Mouse (Mus musculus) inflammation-experienced regulatory T-cells, adult 6 months (primary cell): Measurements from ENCODE around the gene Arpc4. TPM values are rescaled to one million over a fixed set of nuclear protein-coding genes. Genes with fewer than 3 reads are reported as not detected.
"Not testable (repeated sequence)": the region's sequence is repeated elsewhere in the genome, so short reads cannot be mapped to it uniquely, and the experiment has no call there.

ENCODE experiments used
- ATAC-seq: one replicate; pipeline ENCODE4 v1.8.0; 2017
- polyA plus RNA-seq, 3 experiments: library from polyadenylated mRNA; unstranded; fragments of 100-300 nt; shearing (Covaris generic); gene quantifications; one replicate each; pipeline ENCODE4 v1.2.1; 2017

Arpc4 gene
- polyA plus RNA-seq, result 100 to 1,000 TPM; 516 to 980 (median 581) TPM

DNA sequence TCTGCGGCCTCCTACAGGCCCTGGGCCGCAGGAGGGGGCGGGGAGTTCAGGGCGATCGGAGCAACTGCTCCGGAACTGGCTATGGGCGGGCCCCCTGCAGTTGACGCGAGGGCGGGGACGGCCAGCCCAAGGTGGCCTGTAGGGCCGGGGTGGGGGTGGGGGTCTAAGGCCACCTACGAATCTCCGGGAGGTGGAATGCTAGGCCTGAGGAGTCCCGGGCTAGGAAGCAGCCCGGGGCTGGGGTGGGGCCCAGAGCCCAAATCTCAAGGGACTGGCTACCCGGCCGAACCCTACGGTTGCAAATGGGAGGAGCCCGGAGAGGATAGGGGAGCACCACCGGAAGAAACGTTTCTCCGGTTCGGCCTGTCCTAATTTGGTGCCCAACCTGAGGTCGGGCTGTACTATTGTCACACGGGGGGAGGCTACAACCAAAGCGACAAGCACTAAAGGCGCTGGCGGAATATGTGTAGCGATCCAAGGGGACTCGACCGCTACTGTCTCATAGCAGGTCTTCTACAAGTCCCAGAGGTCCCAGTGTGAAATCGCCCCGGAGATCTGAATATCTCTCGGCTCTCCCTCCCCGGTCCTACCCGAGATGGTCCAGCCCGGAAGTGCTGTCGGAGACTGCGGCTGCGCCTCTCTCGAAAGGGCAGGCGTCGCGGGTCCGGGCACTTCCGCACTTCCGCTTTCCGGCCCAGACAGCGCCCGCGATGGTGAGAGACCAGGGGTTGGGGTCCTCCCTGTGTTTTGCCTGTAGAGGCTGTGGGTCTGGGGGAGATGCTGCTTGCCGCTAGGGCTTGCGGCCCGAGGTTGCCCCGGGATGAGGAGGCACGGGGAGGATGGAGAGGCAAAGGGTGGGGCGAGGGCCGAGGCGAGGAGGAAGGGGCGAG lies at the start of gene Arpc4, which contains the start of gene Tada3:
Arpc4 (plus strand) TSS at position 620 of the 890 bp plus-strand sequence.
Tada3 (minus strand) TSS at position 388 of the 890 bp plus-strand sequence.
- ATAC-seq, result peak; percentile 85

DNA sequence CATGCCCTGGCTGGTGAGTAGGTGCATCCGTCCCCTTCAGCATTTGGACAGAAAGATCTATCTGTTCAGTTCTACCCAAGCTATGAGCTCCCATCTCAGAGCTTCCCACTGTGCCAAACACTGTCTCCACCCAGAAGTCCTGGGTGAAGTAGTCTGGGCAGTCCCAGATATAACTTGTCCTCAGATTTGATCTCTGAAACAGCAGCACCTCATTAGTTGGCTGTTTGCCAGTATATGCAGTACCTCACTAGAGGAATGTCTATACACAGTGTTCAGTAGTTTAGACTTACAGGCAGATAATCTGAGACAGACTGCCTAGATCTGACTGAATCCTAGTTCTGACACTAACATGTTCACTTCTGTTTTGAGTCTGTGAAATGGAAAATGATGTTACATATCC lies 48.5 kb upstream of the Arpc4 start:
- no peak for ATAC-seq

DNA sequence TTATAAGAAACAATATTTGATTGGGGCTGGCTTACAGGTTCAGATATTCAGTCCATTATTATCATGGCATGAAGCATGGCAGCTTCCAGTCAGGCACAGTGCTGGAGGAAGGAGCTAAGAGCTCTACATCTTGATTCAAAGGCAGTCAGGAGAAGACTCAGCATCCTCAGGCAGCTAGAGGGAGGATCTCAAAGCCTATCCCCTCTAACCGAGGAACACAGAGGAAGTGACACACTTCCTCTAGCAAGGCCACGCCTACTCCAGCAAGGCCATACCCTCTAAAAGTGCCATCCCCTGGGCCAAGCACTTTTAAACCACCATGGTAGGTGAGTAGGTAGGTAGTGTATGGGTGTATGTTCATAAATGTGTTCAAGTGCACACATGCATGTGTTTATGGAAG lies 47.4 kb upstream of the Arpc4 start:
- peak; percentile 11 for ATAC-seq

DNA sequence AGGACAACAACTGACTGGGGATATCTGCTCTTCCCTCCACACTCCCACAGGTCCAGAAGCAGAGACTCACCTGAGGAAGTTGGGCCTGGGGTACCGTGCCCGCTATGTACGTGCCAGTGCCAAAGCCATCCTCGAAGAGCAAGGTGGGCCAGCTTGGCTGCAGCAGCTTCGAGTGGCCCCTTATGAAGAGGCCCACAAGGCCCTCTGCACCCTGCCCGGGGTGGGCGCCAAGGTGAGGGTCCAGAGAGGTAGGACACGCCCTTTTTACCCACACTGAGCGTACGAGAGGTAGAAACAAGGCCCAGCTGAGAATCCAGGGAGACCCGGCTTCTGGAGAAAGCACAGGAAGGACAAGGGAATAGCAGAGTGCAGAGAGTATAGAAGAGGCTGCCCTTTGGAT lies 46.2 kb upstream of the Arpc4 start:
- ATAC-seq, result no peak

DNA sequence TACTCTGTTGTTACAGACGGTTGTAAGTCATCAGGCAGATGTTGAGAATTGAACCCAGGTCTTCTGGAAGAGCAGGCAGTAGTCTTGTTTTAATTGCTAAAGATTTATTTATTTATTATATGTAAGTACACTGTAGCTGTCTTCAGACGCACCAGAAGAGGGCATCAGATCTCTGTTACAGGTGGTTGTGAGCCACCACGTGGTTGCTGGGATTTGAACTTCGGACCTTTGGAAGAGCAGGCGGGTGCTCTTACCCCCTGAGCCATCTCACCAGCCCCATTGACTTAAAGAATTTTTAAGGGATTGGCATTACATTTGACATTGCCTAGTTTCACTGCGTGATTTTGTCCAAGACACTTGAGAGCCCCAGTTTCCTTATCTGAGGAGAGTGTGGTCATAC lies 45.2 kb upstream of the Arpc4 start:
- not testable (repeated sequence) for ATAC-seq

DNA sequence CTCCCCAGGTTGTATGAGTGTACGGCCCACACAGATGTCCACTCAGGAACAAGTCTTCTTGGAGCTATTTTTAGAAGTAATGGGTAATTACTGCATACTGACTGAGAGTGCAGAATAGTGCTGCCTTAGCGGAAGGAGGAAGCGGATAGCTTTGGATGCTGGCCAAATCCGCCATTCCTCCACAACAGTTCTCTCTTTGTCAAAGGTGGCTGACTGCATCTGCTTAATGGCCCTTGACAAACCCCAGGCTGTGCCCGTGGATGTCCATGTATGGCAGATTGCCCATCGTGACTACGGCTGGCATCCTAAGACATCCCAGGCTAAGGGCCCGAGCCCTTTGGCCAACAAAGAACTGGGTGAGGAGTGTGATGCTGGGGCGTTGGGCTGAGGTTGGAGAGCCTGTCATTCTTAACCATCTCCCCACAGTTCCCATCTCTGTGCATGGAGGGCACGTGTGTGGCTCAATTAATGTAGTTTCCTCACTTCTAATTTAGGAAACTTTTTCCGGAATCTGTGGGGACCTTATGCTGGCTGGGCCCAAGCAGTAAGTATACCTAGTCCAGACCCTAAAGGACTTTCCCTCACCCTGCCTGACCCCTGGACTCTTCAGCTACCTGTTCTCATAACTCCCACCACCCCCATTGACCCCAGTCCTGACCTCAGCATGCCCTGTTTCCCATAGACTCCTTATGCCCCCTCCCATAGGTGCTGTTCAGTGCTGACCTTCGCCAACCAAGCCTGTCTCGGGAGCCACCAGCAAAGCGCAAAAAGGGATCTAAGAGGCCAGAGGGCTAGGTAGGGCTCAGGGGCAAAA lies 44.6 kb upstream of the Arpc4 start:
- no peak for ATAC-seq

DNA sequence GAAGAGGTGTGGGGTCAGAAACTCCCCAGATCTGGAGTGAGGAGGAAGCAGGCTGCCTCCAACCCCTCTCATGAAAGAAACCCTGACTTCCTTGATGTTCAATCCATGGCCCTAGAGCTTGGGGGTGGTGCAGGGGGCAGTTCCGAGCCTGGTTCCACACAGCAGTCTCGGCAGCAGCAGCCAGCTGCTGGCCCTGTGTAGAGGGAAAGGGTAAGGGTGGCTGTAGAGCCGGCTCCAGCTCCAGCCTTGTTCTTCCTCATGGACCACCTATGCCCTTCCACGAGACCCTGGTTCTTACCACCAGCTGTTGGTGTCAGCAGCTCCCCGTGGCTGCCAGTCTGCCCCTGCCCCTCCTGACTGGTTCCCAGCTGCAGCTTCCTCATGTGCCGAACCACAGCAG lies 43.7 kb upstream of the Arpc4 start:
- ATAC-seq, result no peak

DNA sequence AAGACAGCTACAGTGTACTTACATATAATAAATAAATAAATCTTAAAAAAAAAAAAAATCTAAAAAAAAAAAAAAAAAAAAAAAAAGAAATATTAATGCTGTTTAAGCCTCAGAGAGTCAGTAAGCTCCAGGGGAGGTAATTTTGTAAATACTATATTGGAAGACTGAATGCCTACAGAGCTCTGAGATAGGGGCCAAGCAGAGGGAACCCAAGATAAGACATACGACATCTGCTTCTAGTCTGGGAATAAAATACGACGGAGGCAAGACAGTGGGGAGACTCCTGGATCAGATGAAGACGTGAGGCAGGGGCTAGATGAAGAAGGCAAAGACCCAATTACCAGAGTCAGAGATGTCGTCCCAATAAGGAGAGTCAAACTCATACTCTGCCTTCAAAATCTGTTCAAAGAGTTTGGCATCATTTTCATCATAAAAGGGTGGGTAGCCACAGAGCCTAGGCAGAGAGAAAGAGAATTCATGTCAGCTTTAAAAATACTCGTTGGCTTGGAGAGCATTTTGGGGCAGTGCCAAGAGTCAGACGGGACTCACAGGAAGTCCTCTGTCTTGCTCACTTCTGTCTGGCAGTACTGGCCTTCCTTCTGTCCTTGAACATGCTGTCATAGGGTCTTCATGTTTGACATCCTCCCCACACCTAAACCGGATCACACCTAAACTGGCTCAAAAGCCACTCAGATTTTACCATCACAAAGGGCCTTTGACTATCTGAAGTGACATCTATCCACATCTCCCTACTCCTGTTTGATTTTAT lies 40.9 kb upstream of the Arpc4 start:
- no peak for ATAC-seq

DNA sequence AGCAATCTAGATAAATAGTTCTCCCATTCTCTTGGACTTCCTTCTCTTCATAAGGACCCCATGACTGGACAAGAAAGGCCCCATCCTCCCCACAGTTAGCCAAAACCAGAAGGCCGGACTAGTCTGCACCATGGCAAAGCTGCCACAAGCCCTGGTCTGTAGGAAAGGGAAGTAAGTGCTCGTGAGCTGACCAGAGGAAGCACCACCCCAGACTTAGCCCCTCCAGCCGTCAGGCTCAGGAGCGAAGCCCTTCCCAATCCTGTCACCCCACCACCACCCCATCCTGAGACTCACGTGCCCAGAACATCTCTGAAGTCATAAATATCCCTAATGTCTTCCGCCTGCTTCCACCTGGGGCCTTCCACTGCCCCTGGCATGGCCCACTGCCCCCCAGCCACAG lies 36.3 kb upstream of the Arpc4 start:
- ATAC-seq, result no peak

DNA sequence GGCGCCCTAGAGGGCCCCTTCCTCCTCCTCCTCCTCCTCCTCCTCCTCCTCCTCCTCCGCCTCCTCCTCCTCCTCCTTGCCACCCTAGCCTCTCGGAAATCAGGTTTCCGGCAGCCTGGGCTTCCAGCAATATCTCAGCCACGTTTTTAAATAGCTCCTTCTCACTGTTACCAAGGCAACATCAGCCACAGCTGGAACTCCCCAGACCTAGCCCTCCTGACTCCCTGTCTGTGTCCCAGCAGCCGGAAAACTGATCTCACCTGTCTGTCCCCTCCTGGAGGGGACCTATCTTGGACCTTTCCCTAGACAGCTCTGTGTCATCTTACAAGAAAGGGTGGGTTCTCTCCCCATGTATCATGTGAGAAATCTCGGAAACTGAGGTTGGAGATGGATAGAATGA lies 35.6 kb upstream of the Arpc4 start:
- ATAC-seq, result no peak

DNA sequence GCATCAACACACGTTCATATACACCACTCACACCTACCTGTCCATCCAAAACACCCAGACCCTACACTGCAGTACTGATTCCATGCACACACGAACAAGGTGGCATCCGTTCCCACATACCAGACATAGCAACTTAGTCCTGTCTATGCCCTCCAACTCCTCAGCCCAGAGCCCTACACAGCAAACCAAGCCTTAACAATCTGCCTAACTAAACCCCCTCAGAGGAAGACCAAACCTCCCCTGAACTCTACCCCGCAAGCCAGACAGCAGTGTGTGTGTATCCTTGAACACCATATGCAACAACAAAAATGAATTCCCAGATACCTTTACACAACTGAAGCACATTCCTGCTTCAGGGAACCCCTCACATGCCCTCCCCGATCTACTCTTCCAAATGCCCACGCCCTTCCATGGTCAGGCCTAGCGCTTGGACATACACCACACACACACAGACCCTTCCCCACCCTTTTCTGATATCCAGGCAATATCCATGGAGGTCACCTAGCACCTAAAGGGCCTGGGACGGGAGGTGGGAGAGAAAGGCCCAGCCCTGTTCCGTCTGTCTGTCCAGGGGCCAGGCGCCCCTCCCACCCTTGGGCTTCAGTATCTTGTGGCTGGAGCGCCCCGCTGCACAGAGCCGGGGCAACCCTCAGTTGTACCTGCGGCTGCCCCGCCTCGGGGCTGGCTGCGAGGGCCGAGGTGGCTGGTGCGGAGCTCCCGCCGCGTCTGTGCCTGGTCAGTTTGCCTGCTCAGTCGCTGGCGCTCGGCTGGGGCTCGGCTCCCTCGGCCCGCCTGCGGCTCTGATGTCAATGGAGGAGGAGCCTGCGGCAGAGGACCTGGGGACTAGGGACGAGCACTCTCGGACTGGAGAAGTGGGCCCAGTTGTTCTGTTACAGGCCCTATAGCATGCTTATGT lies 34.5 kb upstream of the Arpc4 start, which contains the start of gene Camk1:
Camk1 (minus strand) TSS at position 808 of the 916 bp plus-strand sequence.
- ATAC-seq, result peak; percentile 50

DNA sequence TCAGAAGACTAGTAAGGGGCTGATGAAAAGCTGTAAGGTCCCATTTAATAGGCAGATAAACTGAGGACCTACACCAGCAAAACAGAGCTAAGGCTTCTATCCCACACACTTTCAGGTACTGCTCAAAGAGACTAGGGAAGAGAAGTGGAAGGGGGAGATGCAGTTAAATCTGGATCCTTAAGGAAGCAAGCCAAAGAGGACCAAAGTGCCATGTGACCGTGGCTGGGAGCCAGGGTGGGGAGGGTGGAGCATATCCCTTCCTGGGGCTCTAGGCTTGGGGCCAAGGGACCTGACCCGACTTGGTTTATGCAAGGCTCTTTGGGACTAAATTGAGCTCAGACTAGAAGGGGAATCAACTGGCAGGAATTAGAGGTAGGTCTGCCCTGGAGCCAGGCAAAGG lies 33.6 kb upstream of the Arpc4 start:
- no peak for ATAC-seq

DNA sequence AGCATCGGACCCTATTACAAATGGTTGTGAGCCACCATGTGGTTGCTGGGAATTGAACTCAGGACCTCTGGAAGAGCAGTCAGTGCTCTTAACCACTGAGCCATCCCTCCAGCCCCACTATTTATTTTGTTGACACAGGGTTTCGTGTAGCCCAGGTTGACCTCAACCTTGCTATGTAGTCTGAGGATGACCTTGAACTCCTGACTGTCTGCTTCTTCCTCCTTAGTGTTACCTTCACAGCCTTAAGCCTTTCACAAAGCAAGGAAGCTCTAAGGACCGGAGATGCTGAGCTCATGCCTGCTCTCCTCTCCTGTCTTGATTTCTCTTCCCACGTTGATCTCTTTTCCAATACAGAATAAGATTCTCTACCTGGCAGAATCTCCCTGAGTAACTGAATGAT lies 31.0 kb upstream of the Arpc4 start:
- ATAC-seq, result no peak

DNA sequence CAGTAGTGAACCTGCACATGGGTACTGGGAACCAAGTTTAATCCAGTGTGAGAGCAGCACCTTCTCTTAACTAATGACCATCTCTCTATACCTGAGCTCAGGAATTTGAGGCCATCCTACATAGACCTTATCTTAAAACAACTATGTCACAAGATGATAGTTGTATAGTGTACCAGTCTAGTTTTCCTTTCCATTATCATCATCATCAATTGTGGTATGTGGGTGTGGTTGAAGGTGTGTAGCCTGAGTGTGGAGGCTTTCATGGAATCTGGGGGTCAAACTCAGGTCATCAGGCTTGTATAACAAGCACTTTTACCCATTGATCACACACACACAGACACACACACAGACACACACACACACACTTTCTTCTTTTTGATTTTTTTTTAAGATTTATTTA lies 27.4 kb upstream of the Arpc4 start:
- ATAC-seq, result no peak

DNA sequence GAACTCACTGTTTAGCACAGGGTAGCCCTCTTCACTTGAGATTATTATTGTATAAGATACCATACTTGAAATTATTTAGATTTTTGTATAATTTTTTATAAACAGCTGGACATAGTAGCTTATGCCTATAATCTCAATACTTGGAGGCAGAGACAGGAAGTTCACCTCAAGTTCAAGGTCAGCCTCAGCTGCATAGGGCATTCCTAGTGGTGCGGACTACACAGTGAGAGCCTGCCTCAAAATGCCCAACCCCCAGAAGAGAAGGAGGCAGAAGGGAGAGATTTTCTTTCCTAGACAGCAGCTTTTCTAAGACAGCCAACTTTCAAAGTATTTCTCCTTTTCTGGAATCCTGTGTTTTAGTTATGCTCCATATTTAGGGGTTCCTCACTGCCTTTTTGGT lies 26.8 kb upstream of the Arpc4 start:
- ATAC-seq, result no peak

DNA sequence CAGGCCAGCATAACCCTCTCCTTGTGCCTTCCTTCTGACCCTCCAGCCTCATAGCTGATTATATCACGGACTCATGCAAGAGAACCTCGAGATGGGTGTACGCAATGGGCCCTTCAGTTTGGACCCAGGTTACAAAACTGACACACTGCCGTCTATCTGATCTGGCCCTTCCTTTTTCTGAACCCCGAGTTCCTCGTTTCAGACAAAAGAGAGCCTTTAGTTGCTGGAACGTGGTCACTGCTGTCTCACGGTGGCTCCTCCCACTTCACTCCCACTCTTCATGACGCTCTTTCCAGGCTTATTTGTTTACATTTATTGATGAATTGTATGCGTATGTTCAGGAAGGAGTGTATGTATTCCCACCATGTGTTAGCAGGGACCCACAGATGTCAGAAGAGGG lies 26.3 kb upstream of the Arpc4 start:
- no peak for ATAC-seq

DNA sequence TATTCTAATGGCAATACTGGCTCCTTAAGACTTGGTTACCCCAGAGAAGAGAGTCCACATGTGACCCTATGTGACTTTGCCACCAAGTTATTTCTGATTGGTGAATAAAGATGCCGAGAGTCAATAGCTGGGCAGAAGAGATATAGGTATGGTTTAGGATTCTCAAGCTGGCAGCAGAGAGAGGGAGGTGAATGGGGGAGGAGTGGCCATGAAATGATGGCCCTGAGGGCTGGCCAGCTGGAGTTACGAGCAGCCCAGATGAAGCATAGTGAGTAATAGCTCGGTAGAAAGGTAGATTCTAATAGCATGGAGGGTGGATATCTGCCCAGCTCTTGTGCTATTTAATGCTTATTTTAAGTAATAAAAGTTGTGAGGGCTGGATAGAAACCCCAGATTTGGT lies 25.1 kb upstream of the Arpc4 start:
- ATAC-seq, result no peak

DNA sequence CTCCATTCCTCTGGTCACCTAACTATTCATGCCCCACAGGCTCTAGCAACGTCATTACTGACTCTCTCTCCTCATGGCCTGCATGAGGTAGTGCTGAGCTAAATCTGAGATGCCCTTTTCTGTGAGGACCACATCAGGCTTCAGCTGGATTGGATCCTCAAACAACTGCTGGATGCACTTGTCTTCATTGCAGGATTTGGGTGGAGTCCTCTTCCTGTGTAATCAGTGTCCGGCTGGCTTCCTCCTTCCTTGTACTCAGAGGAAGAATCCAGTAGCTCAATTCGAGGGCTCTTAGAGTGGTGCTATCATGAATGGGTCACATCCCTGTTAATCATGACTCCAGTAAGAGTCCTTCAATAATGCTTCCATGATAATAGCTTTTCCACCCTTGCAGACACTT lies 24.2 kb upstream of the Arpc4 start:
- no peak for ATAC-seq

DNA sequence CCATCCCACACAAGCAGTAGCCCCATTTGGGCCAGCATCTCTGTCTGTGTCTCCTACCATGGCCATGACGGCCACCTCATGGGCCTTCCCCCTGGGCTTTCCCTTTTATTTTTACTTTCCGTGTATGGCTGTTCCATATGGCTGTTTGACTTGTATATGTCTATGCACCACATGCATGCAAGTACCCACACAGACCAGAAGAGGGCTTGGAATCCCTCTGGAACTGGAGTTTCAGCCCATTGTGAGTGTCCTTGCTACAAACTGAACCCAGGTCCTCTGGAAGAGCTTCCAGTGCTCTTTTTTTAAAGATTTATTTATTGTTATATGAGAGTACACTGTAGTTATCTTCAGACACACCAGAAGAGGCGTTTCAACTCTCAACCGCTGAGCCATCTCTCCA lies 16.4 kb upstream of the Arpc4 start:
- ATAC-seq, result no peak

DNA sequence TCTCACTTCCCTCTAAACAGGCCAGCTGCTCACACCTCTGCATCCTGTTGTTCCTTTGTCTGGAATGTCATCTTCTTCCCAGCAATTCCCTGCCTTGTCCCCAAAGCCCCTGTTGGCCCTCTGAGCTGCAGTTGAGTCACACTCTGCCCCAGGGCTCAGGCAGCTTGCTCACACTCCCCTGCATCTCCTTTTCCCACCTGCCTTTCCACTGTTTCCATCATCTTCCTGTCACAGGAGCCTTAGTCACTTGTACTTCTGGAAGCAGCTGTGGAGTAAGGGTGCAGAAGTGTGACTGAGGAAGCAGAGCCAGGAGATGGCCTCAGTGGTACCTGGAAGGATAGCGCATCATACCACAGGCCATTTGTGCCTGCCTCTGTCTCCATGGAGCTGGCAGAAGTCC lies 15.7 kb upstream of the Arpc4 start:
- no peak for ATAC-seq

DNA sequence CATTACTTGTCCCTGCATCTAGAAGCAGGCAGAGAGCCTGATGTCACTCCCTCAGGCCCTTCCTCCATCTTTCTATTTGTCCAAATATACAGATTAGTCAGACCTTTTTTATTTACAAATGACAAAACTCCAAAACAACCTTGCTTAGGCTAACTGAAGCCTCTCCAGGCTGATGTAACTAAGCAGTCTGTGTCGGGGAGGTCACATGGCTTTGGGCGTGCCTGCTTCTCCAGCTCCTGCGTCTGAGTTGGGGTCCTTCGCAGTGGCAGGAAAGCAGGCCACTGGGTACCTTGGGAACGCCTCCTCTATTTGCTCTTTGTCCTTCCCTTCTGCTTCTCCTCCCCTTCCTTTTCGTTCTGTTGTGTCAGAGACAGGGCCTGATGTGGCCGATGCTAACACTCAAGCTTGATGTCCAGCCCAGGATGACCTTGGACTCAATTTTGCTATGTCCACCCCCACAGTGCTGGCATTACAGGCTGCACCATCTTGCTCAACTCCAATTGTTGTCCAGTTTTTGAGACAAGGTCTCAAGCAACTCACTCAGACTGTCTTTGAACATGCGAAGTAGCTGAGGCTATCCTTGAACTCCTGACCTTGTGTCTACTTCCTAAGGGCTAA lies 13.3 kb upstream of the Arpc4 start:
- no peak for ATAC-seq
